Mouse (Mus musculus): ENCODE data around the gene Tspyl2.
"Not testable (repeated sequence)": the region's sequence is repeated elsewhere in the genome, so short reads cannot be mapped to it uniquely, and the experiment has no call there.

Gene Tspyl2

GRCm38 (mm10) chrX:152342358-152342901 lies at the start of gene Tspyl2:
Gene Tspyl2, minus strand, starts transcription at chrX:152342425.
- peak; percentile 90 to 93 for DNase-seq (ENCODE audit: low spot score in 2 of 2)

GRCm38 (mm10) chrX:152368397-152369273 lies 26.4 kb upstream of the Tspyl2 start, which contains the start of gene Gpr173:
Gene Gpr173, minus strand, starts transcription at chrX:152368704.
- no peak for DNase-seq (ENCODE audit: low spot score in 2 of 2)

- no peak for DNase-seq (ENCODE audit: low spot score in 2 of 2)
These were observed 25.8 kb upstream of the Tspyl2 start for GRCm38 (mm10) chrX:152368054-152368396.

- DNase-seq (ENCODE audit: low spot score in 2 of 2) = no peak
These were observed 24.2 kb upstream of the Tspyl2 start for GRCm38 (mm10) chrX:152366418-152366817.

- DNase-seq (ENCODE audit: low spot score in 2 of 2) = peak; percentile 37 to 47
These were observed 10.4 kb upstream of the Tspyl2 start for GRCm38 (mm10) chrX:152352553-152353153.

GRCm38 (mm10) chrX:152347041-152347440 lies 4.8 kb upstream of the Tspyl2 start:
- DNase-seq (ENCODE audit: low spot score in 2 of 2) = no peak

- DNase-seq (ENCODE audit: low spot score in 2 of 2) = no peak
These were observed 4.4 kb upstream of the Tspyl2 start for GRCm38 (mm10) chrX:152346587-152346986.

GRCm38 (mm10) chrX:152342903-152343302 lies 678 bp upstream of the Tspyl2 start:
- no peak for DNase-seq (ENCODE audit: low spot score in 2 of 2)

- no peak for DNase-seq (ENCODE audit: low spot score in 2 of 2)
These were observed 729 bp downstream of the Tspyl2 start for GRCm38 (mm10) chrX:152341496-152341895.

- peak; percentile 65 to 82 for DNase-seq (ENCODE audit: low spot score in 2 of 2)
These were observed 5.5 kb downstream of the Tspyl2 start for GRCm38 (mm10) chrX:152336546-152337332.

GRCm38 (mm10) chrX:152336123-152336522 lies 6.1 kb downstream of the Tspyl2 start:
- DNase-seq (ENCODE audit: low spot score in 2 of 2) = not testable (repeated sequence)

GRCm38 (mm10) chrX:152329400-152329799 lies 12.8 kb downstream of the Tspyl2 start:
- not testable (repeated sequence) for DNase-seq (ENCODE audit: low spot score in 2 of 2)

- no peak for DNase-seq (ENCODE audit: low spot score in 2 of 2)
These were observed 14.6 kb downstream of the Tspyl2 start for GRCm38 (mm10) chrX:152327689-152328052.

GRCm38 (mm10) chrX:152326996-152327688 lies 15.1 kb downstream of the Tspyl2 start, which contains the start of gene Kantr:
Gene Kantr, minus strand, starts transcription at chrX:152327495.
- peak; percentile 69 to 71 for DNase-seq (ENCODE audit: low spot score in 2 of 2)

GRCm38 (mm10) chrX:152323584-152323983 lies 18.6 kb downstream of the Tspyl2 start:
- peak in 1 of 2 experiments; percentile 24 for DNase-seq (ENCODE audit: low spot score in 2 of 2)

- DNase-seq (ENCODE audit: low spot score in 2 of 2) = no peak
These were observed 19.4 kb downstream of the Tspyl2 start for GRCm38 (mm10) chrX:152322776-152323175.

GRCm38 (mm10) chrX:152320535-152320934 lies 21.7 kb downstream of the Tspyl2 start:
- no peak for DNase-seq (ENCODE audit: low spot score in 2 of 2)

- DNase-seq (ENCODE audit: low spot score in 2 of 2) = peak in 1 of 2 experiments; percentile 4
These were observed 34.3 kb downstream of the Tspyl2 start for GRCm38 (mm10) chrX:152307942-152308341.

GRCm38 (mm10) chrX:152307371-152307770 lies 34.9 kb downstream of the Tspyl2 start:
- DNase-seq (ENCODE audit: low spot score in 2 of 2) = no peak

GRCm38 (mm10) chrX:152306224-152306623 lies 36.0 kb downstream of the Tspyl2 start:
- DNase-seq (ENCODE audit: low spot score in 2 of 2) = no peak

GRCm38 (mm10) chrX:152287026-152287425 lies 55.2 kb downstream of the Tspyl2 start:
- not testable (repeated sequence) for DNase-seq (ENCODE audit: low spot score in 2 of 2)

Data from natural killer cell, adult 2 months (primary cell).